Mouse (Mus musculus) G1E (cell line): ENCODE results near the gene Zer1.

Experiments
- GATA1 ChIP-seq: IDR thresholded peaks from 2 replicates; pipeline ENCODE4 v1.6.1; 2012; ENCODE audit warnings: borderline replicate concordance, low read length, inconsistent platforms, mixed read lengths
- TAL1 ChIP-seq: conservative IDR thresholded peaks from 2 replicates; pipeline ENCODE4 v1.6.1; 2012; ENCODE audit warnings: low read depth, low read length, inconsistent platforms, mixed read lengths

GRCm38 (mm10) chr2:30076439-30076838, 47.9 kb downstream of the Zer1 start:
- TF ChIP-seq GATA1 (no peak), TAL1 (no peak)
